Comparison of ENCODE assay signal across 8 mouse cellular contexts in genomic region chr7:127244658-127245510, GRCm38 (mm10). TPM values are rescaled to one million over a fixed set of nuclear protein-coding genes. Genes with fewer than 3 reads are reported as not detected.
A peak's percentile ranks its signal among the peaks of the same experiment; 100 is the strongest.
DNase-seq lines count a peak whose midpoint lies in the region; ATAC-seq lines count a peak whose summit lies in the region.

No protein-coding gene starts in this region.

- peaks cover 17% of the 10 kb centered on the region for H3K4me1 ChIP-seq in hindbrain, embryonic 16.5 days (ENCODE audit: control insufficient read depth, insufficient read depth, low read depth, low read length)

- H3K4me2 ChIP-seq in hindbrain, embryonic 16.5 days (ENCODE audit: low read length): peak overlapping the region; percentile 94

- peak overlapping the region; percentile 93 for H3K4me3 ChIP-seq in hindbrain, embryonic 16.5 days (ENCODE audit: low read length)

- H3K9me3 ChIP-seq in hindbrain, embryonic 16.5 days (ENCODE audit: control insufficient read depth, low read length): no peaks in the 10 kb centered on the region

- peaks cover 4% of the 10 kb centered on the region; the same call in 1 of the 2 replicates for H3K36me3 ChIP-seq in hindbrain, embryonic 16.5 days (ENCODE audit: control insufficient read depth, insufficient read depth, low read length)

- peak overlapping the region; percentile 98 for H3K9ac ChIP-seq in hindbrain, embryonic 16.5 days (ENCODE audit: low read depth, low read length)

- peak overlapping the region; percentile 88 for H3K27ac ChIP-seq in hindbrain, embryonic 16.5 days (ENCODE audit: low read depth, low read length)

- H3K27me3 ChIP-seq in hindbrain, embryonic 16.5 days (replicated peaks; ENCODE audit: control insufficient read depth, insufficient read depth, low read length): no peaks in the 10 kb centered on the region

- ATAC-seq in hindbrain, embryonic 16.5 days: peak; percentile 75

- WGBS in hindbrain, embryonic 16.5 days: 14% methylated on average over 25 of the region's 33 CpGs

- DNase-seq in cerebellum, adult 9-11 months: peak; percentile 64
- no peak for DNase-seq in cerebellum, adult 18-20 months
- DNase-seq in right cerebral cortex, adult 18-20 months: peak; percentile 23
- no peak for DNase-seq in right cerebral cortex, postnatal 4 days
- DNase-seq in lung, postnatal 36 days: peak; percentile 42
- no peak for DNase-seq in urinary bladder, postnatal 36 days (ENCODE audit: low spot score in 2 of 2)
- no peak for DNase-seq in adrenal gland, adult 18-20 months (ENCODE audit: low spot score in 2 of 2)

RNA-seq across cellular contexts. Expression of gene Zfp771, which starts 0.8 kb away (rescaled TPM):
- polyA plus RNA-seq in hindbrain, embryonic 16.5 days (2015; fragmentation: Nextera tagmentation; extraction: Ambion mirVana): 76.8 and 82.6 TPM in 2 replicates
- 10 to 100 TPM; 23.6 to 29.6 TPM for total RNA-seq in adrenal gland, adult 18-20 months (2021)

RNA-seq across cellular contexts. Expression of gene Sept1, which starts 12.0 kb away (rescaled TPM):
- polyA plus RNA-seq in hindbrain, embryonic 16.5 days (2015; fragmentation: Nextera tagmentation; extraction: Ambion mirVana): 12.1 and 12.3 TPM in 2 replicates
- total RNA-seq in adrenal gland, adult 18-20 months (2021): 1 to 10 TPM; 7.8 to 8.7 TPM

RNA-seq across cellular contexts. Expression of gene Zfp553, which starts 12.0 kb away (rescaled TPM):
- polyA plus RNA-seq in hindbrain, embryonic 16.5 days (2015; fragmentation: Nextera tagmentation; extraction: Ambion mirVana): 42.7 and 49.1 TPM in 2 replicates
- 10 to 100 TPM; 12.6 to 14.8 TPM for total RNA-seq in adrenal gland, adult 18-20 months (2021)

RNA-seq across cellular contexts. Expression of gene Dctpp1, which starts 15.6 kb away (rescaled TPM):
- 118 and 122 TPM in 2 replicates for polyA plus RNA-seq in hindbrain, embryonic 16.5 days (2015; fragmentation: Nextera tagmentation; extraction: Ambion mirVana)
- 10 to 100 TPM; 27.9 to 29.5 TPM for total RNA-seq in adrenal gland, adult 18-20 months (2021)

RNA-seq across cellular contexts. Expression of gene Sephs2, which starts 29.0 kb away (rescaled TPM):
- polyA plus RNA-seq in hindbrain, embryonic 16.5 days (2015; fragmentation: Nextera tagmentation; extraction: Ambion mirVana): 54.2 and 58.9 TPM in 2 replicates
- total RNA-seq in adrenal gland, adult 18-20 months (2021): 10 to 100 TPM; 86.4 to 88.8 TPM

Comparison
In these comparisons a context has a peak if more than half of its experiments do, and no peak if none do; other contexts are left out.
1. DNase-seq: peak in cerebellum, adult 9-11 months (single experiment), right cerebral cortex, adult 18-20 months (single experiment) and lung, postnatal 36 days (single experiment); none in cerebellum, adult 18-20 months (0 of 2), right cerebral cortex, postnatal 4 days (single experiment), urinary bladder, postnatal 36 days (0 of 2) and adrenal gland, adult 18-20 months (0 of 2).